Mouse (Mus musculus): Measurements from ENCODE around the gene Cfi.

The Cfi gene

DNA sequence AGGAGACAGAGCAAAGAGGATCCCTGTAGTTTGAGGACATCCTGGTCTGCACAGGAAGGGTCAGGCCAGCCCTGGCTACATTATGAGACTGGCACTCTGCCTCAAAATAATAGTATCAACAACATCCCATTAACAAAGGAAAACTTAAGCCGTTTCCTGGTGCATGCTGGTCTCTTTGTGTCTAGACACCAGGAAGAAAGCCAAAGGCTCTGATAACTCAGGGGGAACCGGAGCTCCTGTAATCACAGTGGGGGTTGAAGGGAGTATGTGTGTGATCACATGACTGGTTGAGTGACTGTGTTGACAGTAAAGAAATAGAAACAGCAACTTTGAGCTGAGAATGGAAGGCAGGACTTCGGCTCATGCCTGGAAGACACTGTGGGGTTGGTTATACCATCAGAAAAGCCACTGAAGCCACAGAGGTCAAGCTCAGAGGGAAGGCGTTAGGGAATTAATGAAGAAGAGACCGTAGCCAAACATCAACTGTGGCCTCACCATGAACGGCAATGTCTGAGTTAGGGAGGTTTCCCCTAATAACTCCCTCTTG lies at the start of gene Cfi:
TSS of gene Cfi (plus strand) at position 497 of the 547 bp plus-strand sequence.
- no peak for DNase-seq

- peak; percentile 81 for DNase-seq
Observed at GRCm38 (mm10) chr3:129793801-129794200, 41.9 kb upstream of the Cfi start.

GRCm38 (mm10) chr3:129797341-129797740 lies 38.3 kb upstream of the Cfi start:
- peak; percentile 32 for DNase-seq

GRCm38 (mm10) chr3:129798551-129798950 lies 37.1 kb upstream of the Cfi start:
- DNase-seq = no peak

- no peak for DNase-seq
Observed at GRCm38 (mm10) chr3:129799011-129799410, 36.7 kb upstream of the Cfi start.

GRCm38 (mm10) chr3:129803765-129804164 lies 31.9 kb upstream of the Cfi start, which contains the start of gene Lrit3:
Gene Lrit3 (minus strand): TSS chr3:129804030.
- DNase-seq = no peak

DNA sequence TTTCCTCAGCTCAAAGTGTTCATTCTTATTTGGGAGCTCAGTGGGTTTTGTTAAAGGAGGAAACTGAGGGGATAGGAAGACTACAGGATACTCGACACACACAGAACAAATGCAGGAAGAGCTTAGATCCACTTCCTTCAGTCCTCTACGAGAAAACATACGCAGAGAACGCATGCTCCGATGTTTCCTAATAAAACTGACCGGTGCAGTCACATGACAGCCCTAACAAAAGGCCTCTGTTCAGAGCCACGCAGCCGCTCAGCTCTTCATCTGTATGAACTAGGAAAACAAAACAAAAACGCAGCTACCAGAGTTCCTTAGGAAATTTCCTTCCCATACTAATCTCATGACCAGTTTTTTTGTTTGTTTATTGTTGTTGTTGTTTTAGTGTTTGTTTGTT lies 14.8 kb upstream of the Cfi start:
- DNase-seq = no peak

DNA sequence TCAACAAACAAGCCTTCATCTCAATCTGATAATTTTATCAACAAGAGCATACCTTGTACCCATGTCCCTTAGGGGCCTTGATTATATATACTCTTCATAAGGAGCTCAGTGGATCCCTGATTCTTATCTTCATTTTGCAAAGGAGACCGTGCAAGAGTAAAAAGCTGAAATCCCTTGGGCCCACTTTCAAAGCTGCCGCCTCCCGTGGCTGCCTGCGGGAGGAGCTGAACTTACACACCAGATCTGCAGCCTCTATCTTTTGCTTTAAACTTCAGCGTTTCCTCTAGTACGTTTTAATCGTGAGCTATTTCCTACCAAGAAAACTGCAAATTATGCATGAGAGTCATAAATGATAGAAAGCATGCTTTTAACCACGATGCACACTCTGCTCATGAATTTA lies 13.9 kb upstream of the Cfi start:
- no peak for DNase-seq

DNA sequence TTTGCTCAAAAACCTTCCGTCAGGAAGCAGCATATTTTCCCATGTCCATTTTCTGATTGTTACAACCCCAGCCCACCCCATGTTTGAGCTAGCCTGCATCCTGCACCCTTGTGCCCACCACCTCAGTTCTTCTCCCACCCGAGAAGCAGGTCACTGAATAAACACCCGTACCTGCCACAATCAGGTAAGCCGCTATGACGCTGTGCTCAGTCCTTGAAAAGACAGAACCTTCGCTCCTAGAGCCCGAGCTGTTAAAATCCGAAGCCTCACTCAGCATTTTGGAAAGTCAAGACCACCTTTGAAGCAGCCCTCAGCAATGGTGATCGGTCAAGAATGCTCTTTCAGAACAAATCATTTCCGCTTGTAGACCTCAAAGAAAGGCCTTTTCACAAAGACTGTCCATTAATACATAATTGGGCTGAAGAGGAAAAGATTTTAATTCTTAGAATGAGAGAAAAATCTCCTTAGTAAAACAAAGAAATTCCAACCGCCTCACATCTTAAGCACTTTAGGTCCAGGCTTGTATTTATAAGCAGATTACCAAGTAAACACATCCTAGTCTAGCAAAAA lies 13.4 kb upstream of the Cfi start, which contains the start of gene Rrh:
TSS of gene Rrh (minus strand) at position 382 of the 570 bp plus-strand sequence.
- DNase-seq = no peak

GRCm38 (mm10) chr3:129823293-129823692 lies 12.4 kb upstream of the Cfi start:
- peak; percentile 21 for DNase-seq

DNA sequence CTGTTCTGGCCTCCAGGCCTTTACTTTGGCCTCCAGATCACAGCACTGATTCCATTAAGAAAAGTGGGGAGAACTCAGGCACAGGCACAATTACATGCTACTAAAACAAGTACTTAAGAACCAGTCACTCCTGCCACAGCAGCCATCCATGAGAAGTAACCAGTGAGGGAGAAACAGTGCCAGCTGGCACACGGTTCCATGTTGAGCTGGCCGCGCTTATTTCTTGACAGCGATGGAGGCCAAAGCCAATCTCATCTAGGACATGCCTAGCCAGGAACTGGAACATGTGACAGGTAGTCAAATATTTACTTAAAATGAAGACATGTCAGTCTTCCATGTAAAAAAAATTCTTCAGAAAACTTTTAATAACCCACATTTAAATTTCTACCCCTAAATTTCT lies 11.5 kb upstream of the Cfi start:
- DNase-seq = no peak

DNA sequence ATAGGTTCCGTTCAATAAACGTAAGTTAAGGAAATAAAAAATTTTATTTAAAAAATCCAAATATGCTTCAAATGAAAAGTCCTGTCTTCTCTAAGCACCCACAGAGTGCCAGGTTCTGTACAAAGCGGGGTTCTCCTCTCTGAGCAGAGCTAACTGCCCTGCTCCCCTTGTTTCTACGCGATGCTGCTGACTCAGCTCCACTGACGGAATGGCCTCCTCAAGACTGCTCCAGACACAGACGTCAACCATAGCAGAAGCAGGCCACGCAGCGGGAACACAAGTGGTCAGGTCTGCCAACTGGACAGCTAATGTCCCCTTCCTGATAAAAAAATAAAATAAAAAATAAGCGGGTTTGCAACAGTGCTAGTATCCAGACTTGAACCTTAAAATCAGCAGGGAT lies 10.8 kb upstream of the Cfi start:
- DNase-seq = no peak

DNA sequence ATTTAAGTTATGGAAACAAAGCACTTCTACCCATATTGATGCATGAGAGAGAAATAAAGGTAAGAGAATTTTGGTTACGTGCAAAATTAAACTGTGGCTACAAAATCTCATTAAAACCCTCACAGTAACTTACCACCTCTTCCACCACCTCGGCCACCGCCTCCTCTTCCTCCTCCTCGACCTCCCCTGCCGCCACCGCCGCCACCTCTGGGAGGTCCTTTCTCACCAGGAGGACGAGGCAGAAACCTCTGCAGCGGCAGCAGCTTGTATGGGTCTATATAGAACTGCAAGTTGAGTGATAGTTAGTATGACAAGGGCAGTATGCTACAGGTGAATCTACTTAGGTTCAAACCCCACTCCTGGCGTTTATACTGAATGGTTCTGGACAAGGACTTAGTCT lies 9.0 kb upstream of the Cfi start:
- DNase-seq = no peak

- DNase-seq = no peak
Observed at GRCm38 (mm10) chr3:129827691-129828090, 8.0 kb upstream of the Cfi start.

- DNase-seq = no peak
Observed at GRCm38 (mm10) chr3:129830626-129831025, 5.1 kb upstream of the Cfi start.

- DNase-seq = peak; percentile 97
Observed at GRCm38 (mm10) chr3:129831035-129831568, 4.6 kb upstream of the Cfi start, which contains the start of gene Gar1. Gene Gar1 (minus strand): TSS chr3:129831396.

- DNase-seq = peak; percentile 61
Observed at GRCm38 (mm10) chr3:129836051-129836697, 490 bp downstream of the Cfi start.

- DNase-seq = no peak
Observed at GRCm38 (mm10) chr3:129836965-129837364, 1.3 kb downstream of the Cfi start.

GRCm38 (mm10) chr3:129838017-129838416 lies 2.3 kb downstream of the Cfi start:
- no peak for DNase-seq

- no peak for DNase-seq
Observed at GRCm38 (mm10) chr3:129845868-129846267, 10.2 kb downstream of the Cfi start.

GRCm38 (mm10) chr3:129846846-129847245 lies 11.2 kb downstream of the Cfi start:
- DNase-seq = no peak

GRCm38 (mm10) chr3:129862592-129862991 lies 26.9 kb downstream of the Cfi start:
- no peak for DNase-seq

GRCm38 (mm10) chr3:129863698-129864097 lies 28.0 kb downstream of the Cfi start:
- peak; percentile 51 for DNase-seq

DNA sequence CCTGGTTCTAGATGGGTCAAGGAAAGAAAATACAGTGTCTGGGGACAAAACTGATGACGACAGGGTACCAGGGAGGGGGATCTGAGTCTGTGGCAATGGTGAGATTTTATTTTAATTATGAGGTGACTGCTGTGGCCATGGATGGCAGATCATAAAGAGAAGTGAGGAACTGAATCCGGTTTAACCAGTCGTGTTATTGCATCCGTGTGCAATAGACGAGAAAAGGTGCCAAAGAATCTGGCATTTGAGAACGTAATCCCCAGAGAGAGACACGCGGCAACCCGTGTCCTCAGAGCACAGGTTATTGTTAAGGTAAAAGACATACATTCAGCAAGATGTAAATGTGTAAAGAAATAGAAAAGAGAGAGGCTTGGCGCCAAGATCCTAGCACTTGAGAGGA lies 41.6 kb downstream of the Cfi start:
- no peak for DNase-seq
